Mouse (Mus musculus) heart, postnatal 0 days (tissue): Measurements from ENCODE around the gene Fbxw11.

Source experiments
- CTCF ChIP-seq: IDR thresholded peaks from 2 replicates; pipeline ENCODE4 v1.5.1; 2016; ENCODE audit warnings: antibody characterized with exemption, control low read depth, low read depth
- EP300 ChIP-seq: IDR thresholded peaks from 2 replicates; pipeline ENCODE4 v1.6.1; 2016; ENCODE audit warnings: antibody characterized with exemption, low read depth

DNA sequence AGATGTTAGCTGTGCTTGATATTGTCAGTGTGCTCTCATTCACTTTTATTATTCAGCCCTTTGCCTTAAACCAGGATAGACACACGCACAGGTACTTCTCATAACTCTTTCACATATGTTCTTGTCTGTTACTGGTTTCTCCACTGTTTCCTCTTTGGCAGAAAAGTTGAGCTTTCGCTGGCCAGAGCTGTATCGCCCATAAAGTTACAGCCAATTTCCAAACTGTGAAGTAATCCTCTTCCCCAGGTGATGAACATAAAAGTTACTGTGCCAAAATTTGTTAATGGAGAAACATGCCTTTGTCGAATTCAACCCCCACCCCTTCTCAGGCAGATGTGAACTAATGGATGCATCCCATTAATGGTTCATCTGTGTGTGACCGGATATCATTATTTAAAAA, 80.1 kb downstream of the Fbxw11 start:
- TF ChIP-seq EP300: no peak
- no peak for TF ChIP-seq CTCF
